Mouse (Mus musculus) limb, embryonic 14.5 days (tissue): Measurements from ENCODE around the gene Mmp20. TPM values are rescaled to one million over a fixed set of nuclear protein-coding genes. Genes with fewer than 3 reads are reported as not detected.

Experiments used
- ATAC-seq: fragments of 200-750 bp; cut with Nextera tagmentation; 2 replicates; pipeline ENCODE4 v1.8.0; 2017; ENCODE audit warnings: low read depth, moderate number of reproducible peaks, moderate TSS enrichment; ENCODE audit not compliant: low FRiP score
- DNase-seq: peaks from one replicate; pipeline ENCODE4 v3.0.0-alpha.2; 2015; ENCODE audit warnings: low spot score
- H3K27ac ChIP-seq: fragments of 300-500 bp; sonication (generic); replicated peaks from 2 replicates; pipeline ENCODE4 v1.5.1; 2014; ENCODE audit warnings: low read depth, mild to moderate bottlenecking, low read length, moderate library complexity, mixed read lengths
- H3K27me3 ChIP-seq: fragments of 300-500 bp; sonication (generic); 2 replicates; pipeline ENCODE4 v1.6.1; 2014; ENCODE audit warnings: low read length, mixed read lengths; ENCODE audit not compliant: control insufficient read depth, insufficient read depth
- H3K36me3 ChIP-seq: fragments of 300-500 bp; sonication (generic); 2 replicates; pipeline ENCODE4 v1.6.1; 2014; ENCODE audit warnings: mild to moderate bottlenecking, low read length, moderate library complexity, mixed read lengths; ENCODE audit not compliant: control insufficient read depth, insufficient read depth
- H3K4me1 ChIP-seq: fragments of 300-500 bp; sonication (generic); 2 replicates; pipeline ENCODE4 v1.6.1; 2014; ENCODE audit warnings: antibody characterized with exemption, low read length, mixed read lengths; ENCODE audit not compliant: control insufficient read depth, insufficient read depth
- H3K4me2 ChIP-seq: fragments of 300-500 bp; sonication (generic); replicated peaks from 2 replicates; pipeline ENCODE4 v1.6.1; 2014; ENCODE audit warnings: low read depth, mild to moderate bottlenecking, low read length, moderate library complexity; ENCODE audit not compliant: severe bottlenecking
- H3K4me3 ChIP-seq: fragments of 300-500 bp; sonication (generic); replicated peaks from 2 replicates; pipeline ENCODE4 v1.5.1; 2014; ENCODE audit warnings: low read length
- H3K9ac ChIP-seq: fragments of 300-500 bp; sonication (generic); 2 replicates; pipeline ENCODE4 v1.6.1; 2014; ENCODE audit warnings: mild to moderate bottlenecking, low read depth, low read length, moderate library complexity; ENCODE audit not compliant: severe bottlenecking
- H3K9me3 ChIP-seq: fragments of 300-500 bp; sonication (generic); 2 replicates; pipeline ENCODE4 v1.6.1; 2016; ENCODE audit warnings: low read length; ENCODE audit not compliant: control insufficient read depth
- POLR2A ChIP-seq: fragments of 200-500 bp; IDR thresholded peaks from 2 replicates; pipeline ENCODE4 v1.8.0; 2012; ENCODE audit warnings: inconsistent platforms, mild to moderate bottlenecking, moderate library complexity, borderline replicate concordance; ENCODE audit not compliant: insufficient read depth, insufficient read length; ENCODE audit errors: extremely low read depth
- WGBS: fragments of 180-500 bp; shearing (Covaris S2); extraction: QIAGEN DNeasy Blood & Tissue Kit; methylation state at CpG from one replicate; pipeline ENCODE4 v1.1.7; 2014; 5-methylcytosine and 5-hydroxymethylcytosine counted together
- polyA plus RNA-seq, 2 experiments: library from polyadenylated mRNA; depleted of rRNA in 1 of 2; stranded (reverse) in 1 of 2; unstranded in 1 of 2; fragments of >200 nt; fragmentation: Nextera tagmentation in 1 of 2; extraction: Ambion mirVana in 1 of 2; gene quantifications; 2 replicates each; pipeline versions ENCODE4 v1.2.1 to v1.2.3; 2012 to 2014

Mmp20 gene
- polyA plus RNA-seq, 2 experiments, result 0.08 TPM; not detected in 1

GRCm38 (mm10) chr9:7714062-7714907 lies 86.3 kb downstream of the Mmp20 start:
- ATAC-seq, result 0 out of 2 replicates have a peak, but pooled peaks have one; percentile 44
- no peak for TF ChIP-seq POLR2A

GRCm38 (mm10) chr9:7714908-7715175 lies 86.8 kb downstream of the Mmp20 start:
- no peak overlapping the region for H3K27ac ChIP-seq
- DNase-seq (no peak), ATAC-seq (no peak)
- no peak for TF ChIP-seq POLR2A
- H3K27me3 ChIP-seq, result no peaks in the 10 kb centered on the region
- H3K4me1 ChIP-seq, result no peaks in the 10 kb centered on the region
- H3K4me2 ChIP-seq, result no peak overlapping the region
- no peaks in the 10 kb centered on the region for H3K9me3 ChIP-seq
- H3K9ac ChIP-seq, result no peak overlapping the region
- H3K36me3 ChIP-seq, result no peaks in the 10 kb centered on the region
- 79% methylated on average over 2 of the region's 2 CpGs for WGBS
- H3K4me3 ChIP-seq, result no peak overlapping the region

More at GRCm38 (mm10) chr9:7714062-7714907, 86.3 kb downstream of the Mmp20 start:
- Histone ChIP-seq H3K4me2 (no peak overlapping the region), H3K4me3 (no peak overlapping the region), H3K27me3 (no peaks in the 10 kb centered on the region), H3K27ac (no peak overlapping the region), H3K9me3 (no peaks in the 10 kb centered on the region), H3K4me1 (no peaks in the 10 kb centered on the region), H3K9ac (no peak overlapping the region), H3K36me3 (no peaks in the 10 kb centered on the region)
- DNase-seq, result peak; percentile 72
- 43% methylated on average over 4 of the region's 4 CpGs for WGBS

GRCm38 (mm10) chr9:7721543-7721942 lies 93.5 kb downstream of the Mmp20 start:
- no peaks in the 10 kb centered on the region for H3K9me3 ChIP-seq
- ATAC-seq, result no peak
- DNase-seq, result no peak

More at GRCm38 (mm10) chr9:7721543-7721942, 93.5 kb downstream of the Mmp20 start:
- no peak for TF ChIP-seq POLR2A
- no peak overlapping the region for H3K4me2 ChIP-seq
- H3K4me1 ChIP-seq, result no peaks in the 10 kb centered on the region
- no peak overlapping the region for H3K27ac ChIP-seq
- no peak overlapping the region for H3K9ac ChIP-seq
- H3K27me3 ChIP-seq, result no peaks in the 10 kb centered on the region
- no peaks in the 10 kb centered on the region for H3K36me3 ChIP-seq
- no peak overlapping the region for H3K4me3 ChIP-seq
- WGBS, result 75% methylated on average over 1 of the region's 1 CpGs

Other genes with a start within 250 kb of the Mmp20 start
- gene Mmp1b, start 240.2 kb upstream of the Mmp20 start, polyA plus RNA-seq (2012; rRNA removed), result not detected in 2 replicates
- gene Mmp1b, start 240.2 kb upstream of the Mmp20 start, polyA plus RNA-seq (2014; fragmentation: Nextera tagmentation; extraction: Ambion mirVana), result not detected in 2 replicates
- gene Mmp3, start 182.4 kb upstream of the Mmp20 start, polyA plus RNA-seq (2012; rRNA removed), result 0.06 and 0.16 TPM in 2 replicates
- 0.10 and 0.21 TPM in 2 replicates for gene Mmp3, start 182.4 kb upstream of the Mmp20 start, polyA plus RNA-seq (2014; fragmentation: Nextera tagmentation; extraction: Ambion mirVana)
- gene Mmp10, start 125.9 kb upstream of the Mmp20 start, polyA plus RNA-seq (2012; rRNA removed), result 0.04 TPM in 2 replicates
- gene Mmp10, start 125.9 kb upstream of the Mmp20 start, polyA plus RNA-seq (2014; fragmentation: Nextera tagmentation; extraction: Ambion mirVana), result not detected in 2 replicates
- gene Mmp8, start 69.8 kb upstream of the Mmp20 start, polyA plus RNA-seq (2012; rRNA removed), result 0.19 and 0.35 TPM in 2 replicates
- 0.15 and 0.51 TPM in 2 replicates for gene Mmp8, start 69.8 kb upstream of the Mmp20 start, polyA plus RNA-seq (2014; fragmentation: Nextera tagmentation; extraction: Ambion mirVana)
- 0.05 TPM in 1 of 2 replicates, not detected in the other for gene Mmp27, start 56.8 kb upstream of the Mmp20 start, polyA plus RNA-seq (2012; rRNA removed)
- gene Mmp27, start 56.8 kb upstream of the Mmp20 start, polyA plus RNA-seq (2014; fragmentation: Nextera tagmentation; extraction: Ambion mirVana), result 0.10 and 0.12 TPM in 2 replicates
- not detected in 2 replicates for gene Mmp7, start 63.9 kb downstream of the Mmp20 start, polyA plus RNA-seq (2012; rRNA removed)
- not detected in 2 replicates for gene Mmp7, start 63.9 kb downstream of the Mmp20 start, polyA plus RNA-seq (2014; fragmentation: Nextera tagmentation; extraction: Ambion mirVana)
- 67.0 and 68.8 TPM in 2 replicates for gene Tmem123, start 135.8 kb downstream of the Mmp20 start, polyA plus RNA-seq (2012; rRNA removed)
- 122 and 133 TPM in 2 replicates for gene Tmem123, start 135.8 kb downstream of the Mmp20 start, polyA plus RNA-seq (2014; fragmentation: Nextera tagmentation; extraction: Ambion mirVana)
- gene Birc2, start 208.8 kb downstream of the Mmp20 start, polyA plus RNA-seq (2012; rRNA removed), result 41.2 and 42.8 TPM in 2 replicates
- gene Birc2, start 208.8 kb downstream of the Mmp20 start, polyA plus RNA-seq (2014; fragmentation: Nextera tagmentation; extraction: Ambion mirVana), result 41.7 and 45.3 TPM in 2 replicates
- gene Birc3, start 245.0 kb downstream of the Mmp20 start, polyA plus RNA-seq (2012; rRNA removed), result 16.1 and 16.9 TPM in 2 replicates
- 10.3 and 13.2 TPM in 2 replicates for gene Birc3, start 245.0 kb downstream of the Mmp20 start, polyA plus RNA-seq (2014; fragmentation: Nextera tagmentation; extraction: Ambion mirVana)